Mouse (Mus musculus) myocyte (in vitro differentiated cells): Measurements from ENCODE around the gene Fdx1l. TPM values are rescaled to one million over a fixed set of nuclear protein-coding genes. Genes with fewer than 3 reads are reported as not detected.

ENCODE experiments used
- H3K27me3 ChIP-seq: one replicate; pipeline ENCODE4 v1.6.1; 2011; ENCODE audit not compliant: control insufficient read depth, insufficient read depth, insufficient read length
- H3K36me3 ChIP-seq: one replicate; pipeline ENCODE4 v1.6.1; 2011; ENCODE audit not compliant: control insufficient read depth, insufficient read depth
- H3K4me2 ChIP-seq: one replicate; pipeline ENCODE4 v1.6.1; 2011; ENCODE audit warnings: low read depth, control low read depth
- H3K4me3 ChIP-seq: one replicate; pipeline ENCODE4 v1.5.1; 2011; ENCODE audit warnings: mild to moderate bottlenecking, control low read depth, moderate library complexity
- H3K79me2 ChIP-seq: one replicate; pipeline ENCODE4 v1.6.1; 2011; ENCODE audit not compliant: control insufficient read depth, insufficient read depth
- H3ac ChIP-seq: one replicate; pipeline ENCODE4 v1.6.1; 2011; ENCODE audit not compliant: control insufficient read depth, insufficient read length
- CEBPB ChIP-seq: IDR thresholded peaks from 2 replicates; pipeline ENCODE4 v1.6.1; 2011; ENCODE audit warnings: mild to moderate bottlenecking, moderate library complexity; ENCODE audit not compliant: poor library complexity, insufficient read depth, severe bottlenecking
- E2F4 ChIP-seq: IDR thresholded peaks from one replicate; pipeline ENCODE4 v1.6.1; 2011; ENCODE audit warnings: mild to moderate bottlenecking, control low read depth, moderate library complexity; ENCODE audit not compliant: insufficient read depth
- MAX ChIP-seq: IDR thresholded peaks from one replicate; pipeline ENCODE4 v1.6.1; 2011; ENCODE audit warnings: low read depth, mild to moderate bottlenecking, control low read depth
- MYOD1 ChIP-seq, 3 experiments: IDR thresholded peaks; one replicate each; pipeline ENCODE4 v1.6.1; 2011; ENCODE audit warnings: control low read depth in 2 of 3, low read depth in 2 of 3, mild to moderate bottlenecking in 2 of 3, moderate library complexity in 1 of 3; ENCODE audit not compliant: insufficient read length in 2 of 3, control insufficient read depth in 1 of 3
- MYOG ChIP-seq, 3 experiments: IDR thresholded peaks; one replicate each; pipeline ENCODE4 v1.6.1; 2011; ENCODE audit warnings: control low read depth in 2 of 3, low read depth in 2 of 3, mild to moderate bottlenecking in 2 of 3; ENCODE audit not compliant: insufficient read length in 2 of 3, control insufficient read depth in 1 of 3, insufficient read depth in 1 of 3
- POLR2A ChIP-seq: IDR thresholded peaks from one replicate; pipeline ENCODE4 v1.6.1; 2011; ENCODE audit warnings: low read depth, mild to moderate bottlenecking, control low read depth, moderate library complexity; ENCODE audit not compliant: insufficient read length
- POLR2AphosphoS2 ChIP-seq: IDR thresholded peaks from one replicate; pipeline ENCODE4 v1.6.1; 2011; ENCODE audit warnings: low read depth, control low read depth; ENCODE audit not compliant: insufficient read length
- REST ChIP-seq: IDR thresholded peaks from one replicate; pipeline ENCODE4 v1.6.1; 2011; ENCODE audit warnings: mild to moderate bottlenecking, control low read depth, moderate library complexity; ENCODE audit not compliant: insufficient read depth, insufficient read length
- SRF ChIP-seq: IDR thresholded peaks from one replicate; pipeline ENCODE4 v1.6.1; 2011; ENCODE audit warnings: low read depth; ENCODE audit not compliant: control insufficient read depth, insufficient read length
- TCF12 ChIP-seq: IDR thresholded peaks from one replicate; pipeline ENCODE4 v1.6.1; 2011; ENCODE audit warnings: mild to moderate bottlenecking, control low read depth; ENCODE audit not compliant: poor library complexity, insufficient read depth, severe bottlenecking
- TCF3 ChIP-seq: IDR thresholded peaks from one replicate; pipeline ENCODE4 v1.6.1; 2011; ENCODE audit warnings: low read depth, control low read depth; ENCODE audit not compliant: insufficient read length
- USF1 ChIP-seq: IDR thresholded peaks from one replicate; pipeline ENCODE4 v1.6.1; 2011; ENCODE audit warnings: low read depth, mild to moderate bottlenecking, control low read depth, moderate library complexity
- polyA plus RNA-seq: library from polyadenylated mRNA; unstranded; fragments of >200 nt; fragmentation: generic; extraction: Trizol; gene quantifications from one replicate; pipeline ENCODE4 v1.2.1, GENCODE M21; 2012; ENCODE audit warnings: missing spikeins

The Fdx1l gene
- 75.0 TPM for polyA plus RNA-seq

- peaks cover 7% of the 10 kb centered on the region for H3K36me3 ChIP-seq
- TF ChIP-seq MYOD1 (IDR thresholded peaks at IDR 0.05; ENCODE audit: control insufficient read depth in 1 of 3, insufficient read length in 2 of 3, low read depth in 2 of 3) = peak in 1 of 3 experiments; percentile 62
- no peak for TF ChIP-seq TCF3
- peak; percentile 73 for TF ChIP-seq POLR2A
- TF ChIP-seq CEBPB = no peak
- no peak for TF ChIP-seq E2F4
- TF ChIP-seq MYOG (IDR thresholded peaks at IDR 0.05; ENCODE audit: control insufficient read depth in 1 of 3, insufficient read depth in 1 of 3, insufficient read length in 2 of 3, low read depth in 2 of 3) = peak in 1 of 3 experiments; percentile 44
- TF ChIP-seq REST = no peak
- peak; percentile 99 for TF ChIP-seq POLR2AphosphoS2
- TF ChIP-seq SRF = peak; percentile 28
- TF ChIP-seq MAX = no peak
- TF ChIP-seq TCF12 = no peak
- TF ChIP-seq USF1 = peak; percentile 98
Observed at GRCm38 (mm10) chr9:21073044-21073840, at the start of gene Fdx1l, which contains the start of gene Gm49373. Fdx1l (minus strand) TSS chr9:21073614. Gm49373 (minus strand) TSS chr9:21073096.

GRCm38 (mm10) chr9:21121483-21121882, 48.1 kb upstream of the Fdx1l start:
- Histone ChIP-seq H3K27me3 (no peaks in the 10 kb centered on the region), H3ac (no peak overlapping the region), H3K36me3 (peaks cover 6% of the 10 kb centered on the region), H3K79me2 (no peaks in the 10 kb centered on the region), H3K4me3 (no peak overlapping the region), H3K4me2 (no peak overlapping the region)
- TF ChIP-seq TCF3 (no peak), MYOD1 (IDR thresholded peaks at IDR 0.05; ENCODE audit: control insufficient read depth in 1 of 3, insufficient read length in 2 of 3, low read depth in 2 of 3) (no peak), REST (no peak), POLR2AphosphoS2 (no peak), CEBPB (no peak), SRF (no peak), USF1 (no peak), MYOG (IDR thresholded peaks at IDR 0.05; ENCODE audit: control insufficient read depth in 1 of 3, insufficient read depth in 1 of 3, insufficient read length in 2 of 3, low read depth in 2 of 3) (no peak), POLR2A (no peak), MAX (no peak), E2F4 (no peak), TCF12 (no peak)

More at GRCm38 (mm10) chr9:21073044-21073840, at the start of gene Fdx1l, which contains the start of gene Gm49373:
- H3ac ChIP-seq = peak within 1 kb of the TSS; percentile 60
- H3K27me3 ChIP-seq = no peaks in the 10 kb centered on the region
- peaks cover 23% of the 10 kb centered on the region for H3K79me2 ChIP-seq
- peak within 1 kb of the TSS; percentile 87 for H3K4me2 ChIP-seq
- peak within 1 kb of the TSS; percentile 56 for H3K4me3 ChIP-seq

GRCm38 (mm10) chr9:21117073-21117472, 43.7 kb upstream of the Fdx1l start:
- H3K36me3 ChIP-seq = no peaks in the 10 kb centered on the region
- H3K4me2 ChIP-seq = no peak overlapping the region
- TF ChIP-seq TCF3 (no peak), MYOD1 (IDR thresholded peaks at IDR 0.05; ENCODE audit: control insufficient read depth in 1 of 3, insufficient read length in 2 of 3, low read depth in 2 of 3) (peak in 2 of 3 experiments; percentile 60), REST (no peak), USF1 (peak; percentile 16)
- no peak overlapping the region for H3K4me3 ChIP-seq
- no peaks in the 10 kb centered on the region for H3K79me2 ChIP-seq
- H3ac ChIP-seq = no peak overlapping the region
- H3K27me3 ChIP-seq = no peaks in the 10 kb centered on the region

- H3ac ChIP-seq = no peak overlapping the region
- TF ChIP-seq E2F4 (no peak), REST (no peak), TCF3 (no peak), TCF12 (no peak), POLR2A (no peak), MAX (no peak), SRF (no peak), MYOD1 (IDR thresholded peaks at IDR 0.05; ENCODE audit: control insufficient read depth in 1 of 3, insufficient read length in 2 of 3, low read depth in 2 of 3) (no peak), MYOG (IDR thresholded peaks at IDR 0.05; ENCODE audit: control insufficient read depth in 1 of 3, insufficient read depth in 1 of 3, insufficient read length in 2 of 3, low read depth in 2 of 3) (no peak), CEBPB (no peak), USF1 (no peak), POLR2AphosphoS2 (no peak)
- H3K4me2 ChIP-seq = no peak overlapping the region
- no peak overlapping the region for H3K4me3 ChIP-seq
- H3K27me3 ChIP-seq = no peaks in the 10 kb centered on the region
- no peaks in the 10 kb centered on the region for H3K79me2 ChIP-seq
- no peaks in the 10 kb centered on the region for H3K36me3 ChIP-seq
Observed at GRCm38 (mm10) chr9:21115105-21115504, 41.7 kb upstream of the Fdx1l start.
